Mouse (Mus musculus) forebrain, embryonic 12.5 days (tissue): ENCODE results near the gene Cnr2. TPM values are rescaled to one million over a fixed set of nuclear protein-coding genes. Genes with fewer than 3 reads are reported as not detected.

Experiments used
- ATAC-seq: fragments of 200-750 bp; cut with Nextera tagmentation; 2 replicates; pipeline ENCODE4 v1.8.0; 2017; ENCODE audit warnings: moderate TSS enrichment; ENCODE audit not compliant: low FRiP score
- H3K27ac ChIP-seq: fragments of 300-500 bp; sonication (generic); 2 replicates; pipeline ENCODE4 v1.5.1; 2016; ENCODE audit warnings: mild to moderate bottlenecking
- H3K27me3 ChIP-seq: fragments of 300-500 bp; sonication (generic); 2 replicates; pipeline ENCODE4 v1.6.1; 2016; ENCODE audit warnings: mild to moderate bottlenecking
- H3K36me3 ChIP-seq: fragments of 300-500 bp; sonication (generic); replicated peaks from 2 replicates; pipeline ENCODE4 v1.6.1; 2016; ENCODE audit warnings: mild to moderate bottlenecking
- H3K4me1 ChIP-seq: fragments of 300-500 bp; sonication (generic); 2 replicates; pipeline ENCODE4 v1.6.1; 2016
- H3K4me2 ChIP-seq: fragments of 300-500 bp; sonication (generic); 2 replicates; pipeline ENCODE4 v1.6.1; 2016; ENCODE audit warnings: mild to moderate bottlenecking, moderate library complexity
- H3K4me3 ChIP-seq: fragments of 300-500 bp; sonication (generic); replicated peaks from 2 replicates; pipeline ENCODE4 v1.5.1; 2016; ENCODE audit warnings: mild to moderate bottlenecking
- H3K9ac ChIP-seq: fragments of 300-500 bp; sonication (generic); 2 replicates; pipeline ENCODE4 v1.6.1; 2016; ENCODE audit warnings: mild to moderate bottlenecking
- H3K9me3 ChIP-seq: fragments of 300-500 bp; sonication (generic); 2 replicates; pipeline ENCODE4 v1.6.1; 2016
- whole genome bisulfite sequencing: fragments of 180-500 bp; shearing (Covaris S2); methylation state at CpG from one replicate; pipeline ENCODE4 v1.1.7; 2016; 5-methylcytosine and 5-hydroxymethylcytosine counted together
- polyA plus RNA-seq: library from polyadenylated mRNA; unstranded; fragments of >200 nt; fragmentation: Nextera tagmentation; extraction: Ambion mirVana; gene quantifications from 2 replicates; pipeline ENCODE4 v1.2.1, GENCODE M21; 2016

Gene Cnr2
- polyA plus RNA-seq, 1 experiment from 2014 or later: 0.32 TPM

GRCm38 (mm10) chr4:135880018-135880417 is 15.2 kb upstream of the Cnr2 start:
- Histone ChIP-seq H3K27ac (no peak overlapping the region), H3K9ac (no peak overlapping the region), H3K27me3 (no peaks in the 10 kb centered on the region), H3K4me2 (no peak overlapping the region), H3K4me3 (no peak overlapping the region), H3K4me1 (peaks cover 20% of the 10 kb centered on the region), H3K9me3 (no peaks in the 10 kb centered on the region), H3K36me3 (no peaks in the 10 kb centered on the region)
- no peak for ATAC-seq
- 92% methylated on average over 6 of the region's 6 CpGs for WGBS

DNA sequence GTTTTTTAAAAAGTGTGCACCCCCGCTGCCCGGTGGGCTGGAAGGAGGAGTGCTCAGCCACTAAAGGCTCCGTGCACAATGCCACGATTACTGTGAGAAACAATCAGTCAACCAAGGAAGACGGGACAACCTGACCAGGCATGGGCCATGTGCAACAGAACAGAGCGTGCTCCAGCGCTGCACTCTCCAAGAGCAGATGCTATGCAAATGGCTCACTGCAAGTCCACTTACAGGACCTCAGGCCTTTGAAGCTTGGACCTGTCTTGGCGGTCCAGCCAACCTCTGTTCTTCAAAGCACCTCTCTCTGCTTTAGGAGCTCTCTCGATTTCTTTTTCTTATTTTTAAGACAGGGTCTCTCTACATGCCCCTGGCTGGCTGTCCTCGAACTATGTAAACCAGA is 14.6 kb upstream of the Cnr2 start:
- H3K4me3 ChIP-seq: no peak overlapping the region
- H3K9me3 ChIP-seq: no peaks in the 10 kb centered on the region
- ATAC-seq: no peak
- no peak overlapping the region for H3K27ac ChIP-seq
- H3K27me3 ChIP-seq: no peaks in the 10 kb centered on the region
- no peak overlapping the region for H3K4me2 ChIP-seq
- H3K4me1 ChIP-seq: peaks cover 16% of the 10 kb centered on the region
- WGBS: 89% methylated on average over 10 of the region's 10 CpGs
- H3K36me3 ChIP-seq: no peaks in the 10 kb centered on the region
- no peak overlapping the region for H3K9ac ChIP-seq

DNA sequence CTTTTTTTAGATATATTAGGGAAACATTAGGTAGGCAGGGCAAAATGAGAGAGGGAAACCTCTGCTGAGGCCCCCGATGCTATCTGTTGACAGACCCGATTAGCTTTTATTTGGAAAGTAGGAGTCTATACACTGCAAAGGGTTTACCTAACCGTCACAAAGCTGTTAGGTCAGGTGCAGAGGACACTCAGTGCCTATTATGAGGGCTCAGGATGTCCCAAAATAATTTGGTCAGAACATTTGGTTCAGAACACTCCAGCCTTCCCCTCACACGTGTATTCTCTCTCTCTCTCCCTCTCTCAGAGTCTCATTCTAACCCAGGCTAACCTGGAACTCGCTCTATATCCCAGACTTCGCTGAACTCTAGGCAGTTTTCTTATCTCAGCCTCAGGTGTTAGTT is 13.2 kb upstream of the Cnr2 start:
- no peak overlapping the region for H3K9ac ChIP-seq
- peaks cover 1% of the 10 kb centered on the region for H3K4me1 ChIP-seq
- no peak overlapping the region for H3K4me3 ChIP-seq
- no peak for ATAC-seq
- no peaks in the 10 kb centered on the region for H3K27me3 ChIP-seq
- no peaks in the 10 kb centered on the region for H3K9me3 ChIP-seq
- WGBS: 80% methylated on average over 6 of the region's 6 CpGs
- no peak overlapping the region for H3K4me2 ChIP-seq
- H3K36me3 ChIP-seq: no peaks in the 10 kb centered on the region
- no peak overlapping the region for H3K27ac ChIP-seq

DNA sequence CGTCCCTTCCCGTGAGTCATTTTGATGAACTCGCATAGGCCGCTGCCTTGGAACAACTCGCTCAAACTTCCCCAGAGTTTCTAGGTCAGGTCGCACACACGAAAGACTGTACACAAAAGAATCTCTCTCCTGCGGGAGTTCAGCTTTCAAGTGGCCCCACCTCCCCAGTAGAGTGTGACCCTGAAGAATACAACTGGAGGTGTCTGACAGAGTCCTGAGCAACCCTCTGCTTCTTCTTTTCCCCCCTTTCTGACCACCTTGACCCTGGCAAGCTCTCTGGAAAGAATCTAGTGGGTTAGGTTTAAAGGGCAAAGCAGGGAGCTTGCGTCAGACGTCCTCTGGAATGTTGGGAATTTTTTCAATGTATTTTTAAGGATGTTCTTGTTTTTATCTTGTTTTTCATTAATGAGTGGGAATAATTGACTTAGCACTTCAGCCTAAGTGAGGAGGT is 11.8 kb upstream of the Cnr2 start:
- no peaks in the 10 kb centered on the region for H3K36me3 ChIP-seq
- no peak overlapping the region for H3K4me2 ChIP-seq
- no peak for ATAC-seq
- no peaks in the 10 kb centered on the region for H3K9me3 ChIP-seq
- no peak overlapping the region for H3K9ac ChIP-seq
- H3K4me3 ChIP-seq: no peak overlapping the region
- no peaks in the 10 kb centered on the region for H3K27me3 ChIP-seq
- WGBS: 46% methylated on average over 10 of the region's 10 CpGs
- H3K27ac ChIP-seq: no peak overlapping the region
- no peaks in the 10 kb centered on the region for H3K4me1 ChIP-seq

- Histone ChIP-seq H3K9me3 (no peaks in the 10 kb centered on the region), H3K27me3 (no peaks in the 10 kb centered on the region), H3K4me1 (no peaks in the 10 kb centered on the region), H3K4me3 (no peak overlapping the region), H3K9ac (no peak overlapping the region), H3K36me3 (no peaks in the 10 kb centered on the region), H3K27ac (no peak overlapping the region), H3K4me2 (no peak overlapping the region)
- WGBS: 65% methylated on average over 7 of the region's 7 CpGs
- ATAC-seq: no peak
Measured at GRCm38 (mm10) chr4:135883881-135884516, 11.2 kb upstream of the Cnr2 start.

DNA sequence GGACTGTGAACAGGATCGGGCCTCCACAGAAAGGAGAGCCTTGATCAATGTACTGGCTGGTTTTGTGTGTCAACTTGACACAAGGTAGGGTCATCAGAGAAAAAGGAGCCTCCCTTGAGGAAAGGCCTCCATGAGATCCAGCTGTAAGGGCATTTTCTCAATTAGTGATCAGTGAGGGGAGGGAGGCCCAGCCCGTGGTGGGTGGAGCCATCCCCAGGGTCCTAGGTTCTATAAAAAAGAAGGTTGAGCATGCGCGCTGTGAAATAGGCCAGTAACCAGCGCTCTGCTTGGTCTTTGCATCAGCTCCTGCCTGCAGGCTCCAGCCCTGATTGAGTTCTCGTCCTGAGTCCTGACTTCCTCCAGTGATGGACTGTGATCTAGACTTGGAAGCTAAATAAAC is 10.7 kb upstream of the Cnr2 start:
- Histone ChIP-seq H3K9ac (no peak overlapping the region), H3K36me3 (no peaks in the 10 kb centered on the region), H3K27me3 (no peaks in the 10 kb centered on the region), H3K4me3 (no peak overlapping the region), H3K4me2 (no peak overlapping the region), H3K27ac (no peak overlapping the region), H3K4me1 (no peaks in the 10 kb centered on the region), H3K9me3 (no peaks in the 10 kb centered on the region)
- 59% methylated on average over 6 of the region's 6 CpGs for WGBS
- ATAC-seq: no peak

DNA sequence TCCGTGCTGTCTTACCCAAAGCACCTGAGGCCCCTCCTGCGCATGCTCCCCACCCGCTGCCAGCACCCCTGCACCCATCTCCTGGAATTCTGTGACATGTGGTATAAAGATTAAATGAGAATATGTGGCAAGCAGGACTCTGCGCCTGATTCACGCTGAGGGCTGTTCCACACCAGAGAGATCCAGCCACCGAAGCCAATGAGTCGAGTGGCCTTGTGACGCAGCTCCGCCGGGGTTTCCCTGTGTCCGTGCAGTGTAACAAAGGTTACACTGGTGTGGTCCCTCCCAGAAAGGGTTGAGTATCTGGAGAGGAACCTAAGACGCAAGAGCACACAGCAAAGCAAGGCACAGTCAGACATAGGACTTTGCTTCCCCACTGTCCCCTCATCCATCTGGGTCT is 9.5 kb upstream of the Cnr2 start:
- Histone ChIP-seq H3K4me2 (no peak overlapping the region), H3K4me3 (no peak overlapping the region), H3K27ac (no peak overlapping the region), H3K27me3 (no peaks in the 10 kb centered on the region), H3K4me1 (no peaks in the 10 kb centered on the region), H3K9me3 (no peaks in the 10 kb centered on the region), H3K9ac (no peak overlapping the region; the same call in 1 of the 2 replicates), H3K36me3 (no peaks in the 10 kb centered on the region)
- no peak for ATAC-seq
- WGBS: 94% methylated on average over 12 of the region's 12 CpGs

DNA sequence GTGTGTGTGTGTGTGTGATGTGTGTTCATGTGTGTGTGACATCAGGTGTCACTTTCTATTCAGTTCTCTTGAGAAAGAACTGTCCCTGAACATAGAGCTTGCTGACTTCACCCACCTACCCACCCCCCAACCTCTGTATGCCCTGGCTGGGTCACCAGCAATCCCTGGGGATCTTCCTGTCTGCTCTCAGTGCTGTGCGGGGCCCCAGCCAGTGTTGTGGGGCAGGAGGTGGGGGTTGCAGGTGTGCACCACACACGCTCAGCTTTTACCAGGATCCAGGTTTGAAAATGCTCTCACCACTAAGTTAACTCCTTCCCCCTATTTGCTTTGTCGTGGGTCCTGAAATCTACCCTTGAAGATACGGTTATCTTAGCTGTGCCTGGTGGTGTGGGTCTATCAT is 9.0 kb upstream of the Cnr2 start:
- no peaks in the 10 kb centered on the region for H3K9me3 ChIP-seq
- WGBS: 91% methylated on average over 4 of the region's 4 CpGs
- H3K4me1 ChIP-seq: no peaks in the 10 kb centered on the region
- ATAC-seq: no peak
- no peaks in the 10 kb centered on the region for H3K36me3 ChIP-seq
- H3K4me3 ChIP-seq: no peak overlapping the region
- no peak overlapping the region for H3K9ac ChIP-seq
- no peak overlapping the region for H3K27ac ChIP-seq
- H3K27me3 ChIP-seq: no peaks in the 10 kb centered on the region
- H3K4me2 ChIP-seq: no peak overlapping the region

DNA sequence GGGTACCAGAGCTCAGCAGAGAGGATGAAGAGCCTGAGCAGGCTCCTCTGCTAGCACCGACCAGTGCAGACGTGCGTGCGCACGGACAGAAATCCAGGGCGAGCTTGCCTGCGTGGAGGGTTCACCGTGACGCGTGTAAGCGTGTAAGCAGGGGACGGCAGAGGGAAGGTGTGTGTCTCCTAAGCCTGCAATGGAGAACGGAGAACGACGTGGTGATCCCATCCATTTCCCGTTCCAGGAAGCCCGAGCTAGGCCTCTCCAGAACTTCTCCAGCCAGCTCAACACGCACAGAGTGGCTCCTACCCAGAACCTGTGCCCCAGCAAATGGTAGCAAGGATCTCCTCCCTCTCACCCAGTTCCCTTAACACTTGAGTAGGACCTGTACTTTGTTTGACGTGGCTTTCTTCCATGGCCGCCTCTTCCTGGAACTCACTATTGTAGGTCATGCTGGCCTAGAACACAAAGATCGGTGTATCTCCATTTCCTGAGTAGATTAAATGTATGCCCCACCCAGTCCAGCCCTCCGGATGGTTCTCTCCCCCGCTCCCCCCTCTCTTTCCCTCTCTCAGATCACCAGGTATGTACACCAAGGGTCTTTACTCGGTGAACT is 6.6 kb upstream of the Cnr2 start:
- Histone ChIP-seq H3K36me3 (no peaks in the 10 kb centered on the region), H3K9me3 (no peaks in the 10 kb centered on the region), H3K27ac (no peak overlapping the region), H3K4me1 (no peaks in the 10 kb centered on the region), H3K4me2 (no peak overlapping the region), H3K9ac (no peak overlapping the region), H3K4me3 (no peak overlapping the region), H3K27me3 (no peaks in the 10 kb centered on the region)
- WGBS: 94% methylated on average over 24 of the region's 24 CpGs
- no peak for ATAC-seq

DNA sequence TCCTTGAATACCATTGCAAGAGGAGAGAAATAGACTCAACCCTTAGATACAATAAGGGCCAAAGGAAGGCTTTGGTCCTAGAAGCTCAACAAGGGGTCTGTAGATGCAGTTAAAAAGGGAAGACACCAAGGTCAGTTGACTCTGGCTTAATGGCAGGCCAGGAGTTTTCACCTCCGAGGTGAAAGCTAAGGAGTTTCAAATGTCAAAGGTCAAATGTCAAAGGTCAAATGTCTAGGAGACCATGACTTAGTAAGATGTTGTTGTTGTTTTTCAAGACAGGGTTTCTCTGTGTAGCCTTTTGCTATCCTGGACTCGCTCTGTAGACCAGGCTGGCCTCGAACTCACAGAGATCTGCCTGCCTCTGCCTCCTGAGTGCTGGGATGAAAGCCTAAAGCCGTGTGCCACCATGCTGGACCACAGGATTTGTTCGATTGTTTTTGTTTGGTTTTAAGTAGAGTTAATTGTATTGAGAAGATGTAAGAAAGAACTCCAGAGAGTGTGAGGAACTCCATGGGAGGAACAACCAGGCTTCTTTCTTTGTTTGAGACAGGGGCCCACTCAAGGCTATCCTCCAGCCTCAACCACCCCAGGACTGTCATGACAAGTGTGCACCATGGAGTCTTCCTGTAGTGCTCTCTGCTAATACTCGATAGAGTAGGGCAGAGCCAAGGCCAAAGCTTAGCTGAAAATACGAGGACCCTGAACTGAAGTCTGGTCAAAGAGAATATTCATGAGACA is 5.9 kb upstream of the Cnr2 start:
- Histone ChIP-seq H3K27ac (no peak overlapping the region), H3K27me3 (no peaks in the 10 kb centered on the region), H3K4me2 (no peak overlapping the region), H3K4me3 (no peak overlapping the region), H3K4me1 (no peaks in the 10 kb centered on the region), H3K9ac (no peak overlapping the region), H3K36me3 (no peaks in the 10 kb centered on the region), H3K9me3 (no peaks in the 10 kb centered on the region)
- no peak for ATAC-seq
- WGBS: 88% methylated on average over 7 of the region's 7 CpGs

GRCm38 (mm10) chr4:135889884-135890283 is 5.3 kb upstream of the Cnr2 start:
- no peaks in the 10 kb centered on the region for H3K9me3 ChIP-seq
- no peaks in the 10 kb centered on the region; the same call in 1 of the 2 replicates for H3K4me1 ChIP-seq
- 6% methylated on average over 4 of the region's 4 CpGs for WGBS
- H3K27me3 ChIP-seq: no peaks in the 10 kb centered on the region
- no peak overlapping the region for H3K4me3 ChIP-seq
- H3K9ac ChIP-seq: no peak overlapping the region
- no peak overlapping the region for H3K27ac ChIP-seq
- no peak overlapping the region for H3K4me2 ChIP-seq
- ATAC-seq: peak; percentile 83
- H3K36me3 ChIP-seq: no peaks in the 10 kb centered on the region

- ATAC-seq: no peak
- H3K27ac ChIP-seq: no peak overlapping the region
Measured at GRCm38 (mm10) chr4:135891539-135891938, 3.7 kb upstream of the Cnr2 start.

More at GRCm38 (mm10) chr4:135891539-135891938, 3.7 kb upstream of the Cnr2 start:
- H3K4me3 ChIP-seq: no peak overlapping the region
- H3K4me1 ChIP-seq: no peaks in the 10 kb centered on the region; the same call in 1 of the 2 replicates
- H3K36me3 ChIP-seq: no peaks in the 10 kb centered on the region
- WGBS: 86% methylated on average over 2 of the region's 2 CpGs
- no peaks in the 10 kb centered on the region for H3K9me3 ChIP-seq
- no peak overlapping the region for H3K4me2 ChIP-seq
- no peak overlapping the region for H3K9ac ChIP-seq
- H3K27me3 ChIP-seq: no peaks in the 10 kb centered on the region
